Mouse (Mus musculus): ENCODE data around the gene Apobec3.

- TF ChIP-seq EP300 (IDR thresholded peaks at IDR 0.05; ENCODE audit: low read depth) (no peak), CTCF (IDR thresholded peaks at IDR 0.05; ENCODE audit: low read depth) (no peak)
Observed at GRCm38 (mm10) chr15:79898988-79899387, 7.5 kb downstream of the Apobec3 start.
